Mouse (Mus musculus): ENCODE data around the gene Adk.

DNA sequence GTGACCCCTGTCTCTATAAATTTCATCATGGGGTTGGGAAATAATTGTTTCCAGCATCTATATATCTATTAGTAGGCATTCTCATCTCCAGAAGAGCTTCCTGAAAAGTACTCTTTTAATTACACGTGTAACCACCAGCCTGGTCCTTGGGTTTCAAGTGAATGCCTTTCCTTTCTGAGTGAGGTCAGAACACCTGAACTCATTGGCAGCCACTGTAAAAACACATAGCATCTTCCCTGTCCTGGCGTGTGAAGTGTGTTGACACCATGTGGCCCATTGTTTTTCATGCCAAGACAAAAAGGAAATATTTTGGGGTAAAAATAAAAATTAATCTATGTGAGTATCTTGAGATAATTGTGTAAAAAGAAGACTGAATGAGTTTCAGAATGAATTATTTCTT, 316.2 kb downstream of the Adk start:
- TF ChIP-seq CTCF (IDR thresholded peaks at IDR 0.05; ENCODE audit: borderline replicate concordance, insufficient read depth, low read depth, low read length) (no peak), POLR2A (IDR thresholded peaks at IDR 0.05; ENCODE audit: borderline replicate concordance, insufficient read depth, low read length) (no peak)
